Mouse (Mus musculus) heart, embryonic 12.5 days (tissue): ENCODE measurements around the gene Rinl. TPM values are rescaled to one million over a fixed set of nuclear protein-coding genes. Genes with fewer than 3 reads are reported as not detected.

Experiments used
- ATAC-seq: fragments of 200-750 bp; cut with Nextera tagmentation; 2 replicates; pipeline ENCODE4 v1.8.0; 2017; ENCODE audit warnings: moderate TSS enrichment, moderate library complexity; ENCODE audit not compliant: insufficient number of reproducible peaks, low FRiP score
- H3K27ac ChIP-seq: fragments of 300-500 bp; sonication (generic); 2 replicates; pipeline ENCODE4 v1.5.1; 2016; ENCODE audit warnings: mild to moderate bottlenecking, moderate library complexity; ENCODE audit not compliant: poor library complexity, severe bottlenecking
- H3K27me3 ChIP-seq: fragments of 300-500 bp; sonication (generic); replicated peaks from 2 replicates; pipeline ENCODE4 v1.6.1; 2016; ENCODE audit warnings: mild to moderate bottlenecking, moderate library complexity
- H3K36me3 ChIP-seq: fragments of 300-500 bp; sonication (generic); 2 replicates; pipeline ENCODE4 v1.6.1; 2016; ENCODE audit warnings: mild to moderate bottlenecking, moderate library complexity
- H3K4me1 ChIP-seq: fragments of 300-500 bp; sonication (generic); replicated peaks from 2 replicates; pipeline ENCODE4 v1.6.1; 2016; ENCODE audit warnings: mild to moderate bottlenecking
- H3K4me2 ChIP-seq: fragments of 300-500 bp; sonication (generic); 2 replicates; pipeline ENCODE4 v1.6.1; 2016; ENCODE audit warnings: mild to moderate bottlenecking, moderate library complexity
- H3K4me3 ChIP-seq: fragments of 300-500 bp; sonication (generic); 2 replicates; pipeline ENCODE4 v1.5.1; 2016; ENCODE audit warnings: mild to moderate bottlenecking
- H3K9ac ChIP-seq: fragments of 300-500 bp; sonication (generic); 2 replicates; pipeline ENCODE4 v1.6.1; 2016; ENCODE audit warnings: mild to moderate bottlenecking, moderate library complexity
- H3K9me3 ChIP-seq: fragments of 300-500 bp; sonication (generic); replicated peaks from 2 replicates; pipeline ENCODE4 v1.6.1; 2016; ENCODE audit warnings: mild to moderate bottlenecking, moderate library complexity
- WGBS: fragments of 180-500 bp; shearing (Covaris S2); methylation state at CpG from one replicate; pipeline ENCODE4 v1.1.7; 2016; 5-methylcytosine and 5-hydroxymethylcytosine counted together
- polyA plus RNA-seq: library from polyadenylated mRNA; unstranded; fragments of >200 nt; fragmentation: Nextera tagmentation; extraction: Ambion mirVana; gene quantifications from 2 replicates; pipeline ENCODE4 v1.2.1, GENCODE M21; 2016

Rinl gene
- polyA plus RNA-seq, 1 experiment from 2014 or later, result 2.8 TPM

- Histone ChIP-seq H3K4me1 (peaks cover 21% of the 10 kb centered on the region), H3K27ac (no peak within 1 kb of the TSS), H3K36me3 (peaks cover 16% of the 10 kb centered on the region), H3K9me3 (no peaks in the 10 kb centered on the region), H3K4me2 (peak within 1 kb of the TSS; percentile 71), H3K4me3 (peak within 1 kb of the TSS; percentile 79), H3K9ac (peak within 1 kb of the TSS; percentile 80), H3K27me3 (no peaks in the 10 kb centered on the region)
- under 1% methylated on average over 45 of the region's 45 CpGs for WGBS
- peak; percentile 98 for ATAC-seq
Observed at GRCm38 (mm10) chr7:28766173-28766879, 22.4 kb upstream of the Rinl start, which contains the start of gene Sirt2. Gene Sirt2 (plus strand): TSS chr7:28766735.

GRCm38 (mm10) chr7:28766910-28767309 lies 21.9 kb upstream of the Rinl start:
- Histone ChIP-seq H3K4me2 (peak overlapping the region; percentile 68), H3K27ac (no peak overlapping the region), H3K4me3 (peak overlapping the region; percentile 79), H3K27me3 (no peaks in the 10 kb centered on the region), H3K9ac (peak overlapping the region; percentile 80), H3K9me3 (no peaks in the 10 kb centered on the region), H3K36me3 (peaks cover 10% of the 10 kb centered on the region; the same call in 1 of the 2 replicates), H3K4me1 (peaks cover 21% of the 10 kb centered on the region)
- no peak for ATAC-seq
- WGBS, result 7% methylated on average over 14 of the region's 14 CpGs

- ATAC-seq, result no peak
- Histone ChIP-seq H3K36me3 (peaks cover 6% of the 10 kb centered on the region; the same call in 1 of the 2 replicates), H3K27ac (no peak within 1 kb of the TSS), H3K4me1 (peaks cover 21% of the 10 kb centered on the region), H3K4me3 (peak within 1 kb of the TSS; percentile 79), H3K27me3 (no peaks in the 10 kb centered on the region), H3K9me3 (no peaks in the 10 kb centered on the region), H3K4me2 (peak within 1 kb of the TSS; percentile 71), H3K9ac (peak within 1 kb of the TSS; percentile 80)
- 68% methylated on average over 7 of the region's 7 CpGs for WGBS
Observed at GRCm38 (mm10) chr7:28767462-28767965, 21.3 kb upstream of the Rinl start, which contains the start of gene Nfkbib. Gene Nfkbib (minus strand): TSS chr7:28767512.

- H3K9ac ChIP-seq, result no peak overlapping the region
- H3K4me1 ChIP-seq, result peaks cover 24% of the 10 kb centered on the region
- H3K27ac ChIP-seq, result no peak overlapping the region
- no peaks in the 10 kb centered on the region for H3K27me3 ChIP-seq
- no peak overlapping the region for H3K4me3 ChIP-seq
- H3K36me3 ChIP-seq, result 0 out of 2 replicates have a peak, but pooled peaks cover 4% of the 10 kb centered on the region
- no peak for ATAC-seq
- H3K9me3 ChIP-seq, result no peaks in the 10 kb centered on the region
- WGBS, result 90% methylated on average over 9 of the region's 9 CpGs
- H3K4me2 ChIP-seq, result no peak overlapping the region
Observed at GRCm38 (mm10) chr7:28769414-28769958, 19.3 kb upstream of the Rinl start.

GRCm38 (mm10) chr7:28770309-28770708 lies 18.5 kb upstream of the Rinl start:
- 72% methylated on average over 3 of the region's 3 CpGs for WGBS
- peaks cover 17% of the 10 kb centered on the region for H3K4me1 ChIP-seq
- no peak for ATAC-seq

GRCm38 (mm10) chr7:28771867-28772266 lies 16.9 kb upstream of the Rinl start:
- Histone ChIP-seq H3K36me3 (0 out of 2 replicates have a peak, but pooled peaks cover 10% of the 10 kb centered on the region), H3K9ac (no peak overlapping the region), H3K9me3 (no peaks in the 10 kb centered on the region), H3K4me2 (no peak overlapping the region), H3K4me3 (no peak overlapping the region), H3K4me1 (peaks cover 11% of the 10 kb centered on the region), H3K27ac (no peak overlapping the region), H3K27me3 (no peaks in the 10 kb centered on the region)
- 90% methylated on average over 11 of the region's 11 CpGs for WGBS
- ATAC-seq, result no peak

More at GRCm38 (mm10) chr7:28770309-28770708, 18.5 kb upstream of the Rinl start:
- H3K36me3 ChIP-seq, result 0 out of 2 replicates have a peak, but pooled peaks cover 8% of the 10 kb centered on the region
- H3K4me2 ChIP-seq, result no peak overlapping the region
- no peak overlapping the region for H3K27ac ChIP-seq
- H3K9ac ChIP-seq, result no peak overlapping the region
- H3K4me3 ChIP-seq, result no peak overlapping the region
- no peaks in the 10 kb centered on the region for H3K9me3 ChIP-seq
- H3K27me3 ChIP-seq, result no peaks in the 10 kb centered on the region

GRCm38 (mm10) chr7:28773163-28773562 lies 15.6 kb upstream of the Rinl start:
- Histone ChIP-seq H3K4me3 (no peak overlapping the region), H3K27ac (no peak overlapping the region), H3K27me3 (no peaks in the 10 kb centered on the region), H3K4me2 (no peak overlapping the region), H3K9ac (no peak overlapping the region), H3K36me3 (0 out of 2 replicates have a peak, but pooled peaks cover 10% of the 10 kb centered on the region), H3K4me1 (peaks cover 3% of the 10 kb centered on the region; the same call in 1 of the 2 replicates), H3K9me3 (no peaks in the 10 kb centered on the region)
- no peak for ATAC-seq
- 64% methylated on average over 3 of the region's 3 CpGs for WGBS

- WGBS, result 73% methylated on average over 12 of the region's 12 CpGs
- H3K9ac ChIP-seq, result no peak overlapping the region
- no peak for ATAC-seq
- H3K27me3 ChIP-seq, result no peaks in the 10 kb centered on the region
- peaks cover 14% of the 10 kb centered on the region; the same call in 1 of the 2 replicates for H3K36me3 ChIP-seq
- no peak overlapping the region for H3K4me3 ChIP-seq
- no peaks in the 10 kb centered on the region for H3K9me3 ChIP-seq
- no peak overlapping the region for H3K4me2 ChIP-seq
- H3K27ac ChIP-seq, result no peak overlapping the region
- peaks cover 3% of the 10 kb centered on the region; the same call in 1 of the 2 replicates for H3K4me1 ChIP-seq
Observed at GRCm38 (mm10) chr7:28774164-28774563, 14.6 kb upstream of the Rinl start.

GRCm38 (mm10) chr7:28775129-28775528 lies 13.6 kb upstream of the Rinl start:
- H3K4me1 ChIP-seq, result peaks cover 4% of the 10 kb centered on the region
- H3K9me3 ChIP-seq, result no peaks in the 10 kb centered on the region
- no peaks in the 10 kb centered on the region for H3K27me3 ChIP-seq
- H3K4me3 ChIP-seq, result no peak overlapping the region
- no peak for ATAC-seq
- no peak overlapping the region for H3K9ac ChIP-seq
- H3K36me3 ChIP-seq, result peaks cover 14% of the 10 kb centered on the region; the same call in 1 of the 2 replicates
- H3K4me2 ChIP-seq, result no peak overlapping the region
- no peak overlapping the region for H3K27ac ChIP-seq
- 88% methylated on average over 7 of the region's 7 CpGs for WGBS

- ATAC-seq, result no peak
- no peak overlapping the region for H3K4me2 ChIP-seq
- 85% methylated on average over 9 of the region's 9 CpGs for WGBS
- H3K4me1 ChIP-seq, result peaks cover 26% of the 10 kb centered on the region
- no peak overlapping the region for H3K9ac ChIP-seq
- H3K36me3 ChIP-seq, result peaks cover 21% of the 10 kb centered on the region
- no peaks in the 10 kb centered on the region for H3K9me3 ChIP-seq
- no peak overlapping the region for H3K27ac ChIP-seq
- H3K27me3 ChIP-seq, result no peaks in the 10 kb centered on the region
- no peak overlapping the region for H3K4me3 ChIP-seq
Observed at GRCm38 (mm10) chr7:28778825-28779224, 9.9 kb upstream of the Rinl start.

- peaks cover 26% of the 10 kb centered on the region for H3K4me1 ChIP-seq
- H3K36me3 ChIP-seq, result peaks cover 30% of the 10 kb centered on the region
- no peak overlapping the region for H3K27ac ChIP-seq
- no peak overlapping the region for H3K4me3 ChIP-seq
- no peaks in the 10 kb centered on the region for H3K9me3 ChIP-seq
- no peaks in the 10 kb centered on the region for H3K27me3 ChIP-seq
- H3K4me2 ChIP-seq, result no peak overlapping the region
- WGBS, result 47% methylated on average over 6 of the region's 6 CpGs
- ATAC-seq, result 0 out of 2 replicates have a peak, but pooled peaks have one; percentile 42
- H3K9ac ChIP-seq, result no peak overlapping the region
Observed at GRCm38 (mm10) chr7:28780067-28780658, 8.6 kb upstream of the Rinl start.
